Mouse (Mus musculus): ENCODE measurements around the gene Pter.

DNA sequence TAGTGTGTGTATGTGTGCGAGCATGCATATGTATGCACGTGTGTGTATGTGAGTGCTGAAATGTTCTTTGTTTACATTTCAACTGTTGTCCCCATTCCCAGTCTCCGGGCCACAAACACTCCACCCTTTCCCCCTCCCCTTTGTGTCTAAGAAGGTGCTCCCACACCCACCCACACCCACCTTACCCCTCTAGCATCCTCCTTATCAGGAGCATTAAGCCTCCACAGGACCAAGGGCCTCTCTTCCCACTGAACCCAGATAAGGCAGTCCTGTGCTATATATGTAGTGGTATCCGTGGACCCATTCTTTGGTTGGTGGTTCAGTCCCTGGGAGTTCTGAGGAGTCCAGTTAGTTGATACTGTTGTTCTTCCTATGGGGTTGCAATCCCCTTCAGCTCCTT is 120.7 kb downstream of the Pter start:
- TF ChIP-seq CTCF (IDR thresholded peaks at IDR 0.05; ENCODE audit: borderline replicate concordance, extremely low read depth, insufficient read depth, insufficient read length) (no peak), POLR2A (IDR thresholded peaks at IDR 0.05; ENCODE audit: borderline replicate concordance, extremely low read depth, insufficient read depth, insufficient read length, poor library complexity, severe bottlenecking) (no peak)
